Mouse (Mus musculus): ENCODE data around the gene Tmem223. TPM values are rescaled to one million over a fixed set of nuclear protein-coding genes. Genes with fewer than 3 reads are reported as not detected.
A peak's percentile ranks its signal among the peaks of the same experiment; 100 is the strongest.

Tmem223 gene
- polyA plus RNA-seq, 1 experiment: 28.3 TPM

DNA sequence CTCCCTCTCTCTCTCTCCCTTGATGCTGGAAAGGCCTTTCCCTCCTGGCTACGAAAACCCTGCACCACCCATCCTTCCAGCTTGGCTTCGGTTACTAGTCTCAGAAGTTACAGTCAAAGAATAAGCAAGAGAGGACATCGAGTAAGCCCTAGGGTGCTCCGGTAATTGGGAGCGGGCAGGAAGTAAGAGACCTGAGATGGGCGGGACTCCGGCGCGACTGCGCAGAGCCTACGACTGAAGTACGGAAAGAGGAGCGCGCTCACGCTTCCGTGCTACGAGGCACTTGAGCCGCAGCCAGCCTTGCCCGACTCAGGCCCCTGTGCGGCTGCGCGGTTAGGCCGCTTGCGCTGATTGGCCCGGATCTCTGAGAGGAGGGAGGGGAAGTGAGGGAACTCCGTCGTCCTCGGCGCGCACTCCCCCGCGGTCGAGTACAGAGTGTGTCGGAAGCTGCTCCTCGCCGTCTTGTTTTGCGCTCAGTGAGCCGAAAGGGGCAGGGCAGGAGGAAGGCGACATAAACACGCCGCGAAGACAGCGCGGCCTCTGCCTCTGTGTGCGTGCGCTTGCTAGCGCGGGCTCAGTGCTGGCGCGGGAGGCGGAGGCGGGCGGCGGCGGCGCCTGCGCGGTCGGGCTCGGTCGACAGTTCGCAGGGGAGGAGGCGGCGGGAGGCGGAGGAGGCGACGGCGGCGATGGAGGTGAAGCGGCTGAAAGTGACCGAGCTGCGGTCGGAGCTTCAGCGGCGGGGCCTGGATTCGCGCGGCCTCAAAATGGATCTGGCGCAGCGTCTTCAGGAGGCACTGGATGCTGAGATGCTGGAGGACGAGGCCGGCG, 49.0 kb downstream of the Tmem223 start, which contains the start of gene Hnrnpul2:
TSS of gene Hnrnpul2 (plus strand) at position 415 of the 828 bp plus-strand sequence.
- TF ChIP-seq CTCF (IDR thresholded peaks at IDR 0.05; ENCODE audit: low read depth, low read length): no peak
- TF ChIP-seq POLR2A (IDR thresholded peaks at IDR 0.05; ENCODE audit: borderline replicate concordance, low read depth, low read length): no peak
- Histone ChIP-seq H3K4me3 (ENCODE audit: insufficient read depth, low read length) (peak within 1 kb of the TSS; percentile 83), H3K27ac (ENCODE audit: insufficient read depth, low read depth, low read length) (peak within 1 kb of the TSS; percentile 96)

DNA sequence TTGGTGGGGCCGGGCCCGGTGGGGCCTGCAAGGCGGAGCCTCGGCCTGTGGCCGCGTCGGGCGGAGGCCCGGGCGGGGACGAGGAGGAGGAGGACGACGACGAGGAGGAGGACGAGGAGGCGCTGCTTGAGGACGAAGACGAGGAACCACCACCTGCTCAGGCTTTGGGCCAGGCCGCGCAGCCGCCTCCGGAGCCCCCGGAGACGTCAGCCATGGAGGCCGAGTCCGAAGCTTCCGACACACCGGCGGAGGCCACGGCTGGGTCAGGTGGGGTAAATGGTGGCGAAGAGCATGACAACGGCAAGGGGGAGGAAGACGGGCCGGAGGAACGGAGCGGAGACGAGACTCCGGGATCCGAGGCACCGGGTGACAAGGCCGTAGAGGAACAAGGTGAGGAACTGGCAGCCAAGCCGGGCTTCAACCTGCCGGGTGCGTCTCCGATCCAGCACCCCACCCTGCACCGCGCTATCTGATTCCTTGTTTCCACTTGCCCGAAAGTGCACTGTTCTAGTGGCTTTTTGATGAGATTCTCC, 49.7 kb downstream of the Tmem223 start:
- TF ChIP-seq CTCF (IDR thresholded peaks at IDR 0.05; ENCODE audit: low read depth, low read length) (no peak), POLR2A (IDR thresholded peaks at IDR 0.05; ENCODE audit: borderline replicate concordance, low read depth, low read length) (no peak)
- Histone ChIP-seq H3K27ac (ENCODE audit: insufficient read depth, low read depth, low read length) (peak overlapping the region; percentile 96), H3K4me1 (ENCODE audit: control insufficient read depth, insufficient read depth, low read length) (peaks cover 21% of the 10 kb centered on the region), H3K4me3 (ENCODE audit: insufficient read depth, low read length) (peak overlapping the region; percentile 83)

More for the DNA sequence above, 49.0 kb downstream of the Tmem223 start, which contains the start of gene Hnrnpul2:
- peaks cover 18% of the 10 kb centered on the region for H3K4me1 ChIP-seq (ENCODE audit: control insufficient read depth, insufficient read depth, low read length)

DNA sequence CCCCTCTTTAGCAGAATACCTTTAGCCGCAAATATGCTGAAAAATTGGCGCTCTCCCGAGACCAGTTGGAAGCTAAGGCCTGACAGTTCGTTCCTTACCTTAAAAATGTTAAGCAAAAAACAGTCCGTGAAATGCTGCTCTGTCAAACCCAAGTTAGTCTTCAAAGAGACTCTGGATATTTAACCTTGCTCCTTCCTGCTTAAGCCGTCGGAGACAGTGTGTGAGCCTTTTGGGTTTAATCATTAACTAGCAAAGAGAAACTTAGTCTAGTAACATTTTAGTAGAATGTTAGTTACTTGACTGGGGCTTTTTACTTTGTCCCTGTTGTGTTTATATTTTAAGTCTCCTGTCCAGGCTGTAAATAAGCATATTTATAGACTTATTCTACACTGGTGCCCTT, 50.4 kb downstream of the Tmem223 start:
- Histone ChIP-seq H3K4me3 (ENCODE audit: insufficient read depth, low read length) (peak overlapping the region; percentile 83), H3K4me1 (ENCODE audit: control insufficient read depth, insufficient read depth, low read length) (peaks cover 19% of the 10 kb centered on the region), H3K27ac (ENCODE audit: insufficient read depth, low read depth, low read length) (peak overlapping the region; percentile 96; the same call in 1 of the 2 replicates)
- no peak for TF ChIP-seq CTCF (IDR thresholded peaks at IDR 0.05; ENCODE audit: low read depth, low read length)
- TF ChIP-seq POLR2A (IDR thresholded peaks at IDR 0.05; ENCODE audit: borderline replicate concordance, low read depth, low read length): no peak

Other genes with a start within 250 kb of the Tmem223 start
- gene Slc22a8, start 179.7 kb upstream of the Tmem223 start, polyA plus RNA-seq (2012; ENCODE audit: insufficient read depth, insufficient read length, missing spikeins): not detected in 2 replicates
- not detected in 2 replicates for gene Slc22a6, start 153.0 kb upstream of the Tmem223 start, polyA plus RNA-seq (2012; ENCODE audit: insufficient read depth, insufficient read length, missing spikeins)
- gene Chrm1, start 107.2 kb upstream of the Tmem223 start, polyA plus RNA-seq (2012; ENCODE audit: insufficient read depth, insufficient read length, missing spikeins): not detected in 2 replicates
- gene Slc3a2, start 47.6 kb upstream of the Tmem223 start, polyA plus RNA-seq (2012; ENCODE audit: insufficient read depth, insufficient read length, missing spikeins): 160 and 172 TPM in 2 replicates
- gene Wdr74, start 35.2 kb upstream of the Tmem223 start, polyA plus RNA-seq (2012; ENCODE audit: insufficient read depth, insufficient read length, missing spikeins): 22.2 and 25.8 TPM in 2 replicates
- gene 1700092M07Rik, start 30.3 kb upstream of the Tmem223 start, polyA plus RNA-seq (2012; ENCODE audit: insufficient read depth, insufficient read length, missing spikeins): not detected in 2 replicates
- 84.2 and 100 TPM in 2 replicates for gene Stx5a, start 29.6 kb upstream of the Tmem223 start, polyA plus RNA-seq (2012; ENCODE audit: insufficient read depth, insufficient read length, missing spikeins)
- 142 and 162 TPM in 2 replicates for gene Nxf1, start 13.9 kb upstream of the Tmem223 start, polyA plus RNA-seq (2012; ENCODE audit: insufficient read depth, insufficient read length, missing spikeins)
- gene Tmem179b, start 3.5 kb downstream of the Tmem223 start, polyA plus RNA-seq (2012; ENCODE audit: insufficient read depth, insufficient read length, missing spikeins): 147 and 148 TPM in 2 replicates
- gene Taf6l, start 15.4 kb downstream of the Tmem223 start, polyA plus RNA-seq (2012; ENCODE audit: insufficient read depth, insufficient read length, missing spikeins): 14.8 and 18.1 TPM in 2 replicates
- 62.4 and 62.5 TPM in 2 replicates for gene Polr2g, start 27.6 kb downstream of the Tmem223 start, polyA plus RNA-seq (2012; ENCODE audit: insufficient read depth, insufficient read length, missing spikeins)
- gene Zbtb3, start 31.6 kb downstream of the Tmem223 start, polyA plus RNA-seq (2012; ENCODE audit: insufficient read depth, insufficient read length, missing spikeins): 2.0 and 2.4 TPM in 2 replicates
- 37.6 and 38.7 TPM in 2 replicates for gene Ttc9c, start 48.3 kb downstream of the Tmem223 start, polyA plus RNA-seq (2012; ENCODE audit: insufficient read depth, insufficient read length, missing spikeins)
- 94.2 and 102 TPM in 2 replicates for gene Hnrnpul2, start 49.0 kb downstream of the Tmem223 start, polyA plus RNA-seq (2012; ENCODE audit: insufficient read depth, insufficient read length, missing spikeins)
- 45.4 and 59.2 TPM in 2 replicates for gene AC129217.1, start 58.8 kb downstream of the Tmem223 start, polyA plus RNA-seq (2012; ENCODE audit: insufficient read depth, insufficient read length, missing spikeins)
- gene Bscl2, start 66.5 kb downstream of the Tmem223 start, polyA plus RNA-seq (2012; ENCODE audit: insufficient read depth, insufficient read length, missing spikeins): 77.4 and 81.8 TPM in 2 replicates
- gene Gng3, start 68.2 kb downstream of the Tmem223 start, polyA plus RNA-seq (2012; ENCODE audit: insufficient read depth, insufficient read length, missing spikeins): not detected in 2 replicates
- not detected in 2 replicates for gene Lrrn4cl, start 79.8 kb downstream of the Tmem223 start, polyA plus RNA-seq (2012; ENCODE audit: insufficient read depth, insufficient read length, missing spikeins)
- 193 and 215 TPM in 2 replicates for gene Ubxn1, start 100.5 kb downstream of the Tmem223 start, polyA plus RNA-seq (2012; ENCODE audit: insufficient read depth, insufficient read length, missing spikeins)
- gene Uqcc3, start 109.9 kb downstream of the Tmem223 start, polyA plus RNA-seq (2012; ENCODE audit: insufficient read depth, insufficient read length, missing spikeins): 37.2 and 40.9 TPM in 2 replicates
- 12.6 and 13.7 TPM in 2 replicates for gene Lbhd1, start 112.7 kb downstream of the Tmem223 start, polyA plus RNA-seq (2012; ENCODE audit: insufficient read depth, insufficient read length, missing spikeins)
- not detected in 2 replicates for gene Gm49403, start 112.9 kb downstream of the Tmem223 start, polyA plus RNA-seq (2012; ENCODE audit: insufficient read depth, insufficient read length, missing spikeins)
- 40.1 and 43.1 TPM in 2 replicates for gene 1810009A15Rik, start 117.9 kb downstream of the Tmem223 start, polyA plus RNA-seq (2012; ENCODE audit: insufficient read depth, insufficient read length, missing spikeins)
- gene Gm49416, start 117.9 kb downstream of the Tmem223 start, polyA plus RNA-seq (2012; ENCODE audit: insufficient read depth, insufficient read length, missing spikeins): 4.9 TPM in 1 of 2 replicates, not detected in the other
- gene Ints5, start 122.0 kb downstream of the Tmem223 start, polyA plus RNA-seq (2012; ENCODE audit: insufficient read depth, insufficient read length, missing spikeins): 11.5 and 11.8 TPM in 2 replicates
- gene Ganab, start 127.1 kb downstream of the Tmem223 start, polyA plus RNA-seq (2012; ENCODE audit: insufficient read depth, insufficient read length, missing spikeins): 82.5 and 91.3 TPM in 2 replicates
- gene B3gat3, start 149.4 kb downstream of the Tmem223 start, polyA plus RNA-seq (2012; ENCODE audit: insufficient read depth, insufficient read length, missing spikeins): 35.5 and 40.8 TPM in 2 replicates
- gene Rom1, start 158.4 kb downstream of the Tmem223 start, polyA plus RNA-seq (2012; ENCODE audit: insufficient read depth, insufficient read length, missing spikeins): 2.5 and 3.6 TPM in 2 replicates
- 33.1 and 33.7 TPM in 2 replicates for gene Eml3, start 158.6 kb downstream of the Tmem223 start, polyA plus RNA-seq (2012; ENCODE audit: insufficient read depth, insufficient read length, missing spikeins)
- 78.6 and 81.2 TPM in 2 replicates for gene Mta2, start 170.9 kb downstream of the Tmem223 start, polyA plus RNA-seq (2012; ENCODE audit: insufficient read depth, insufficient read length, missing spikeins)
- 12.5 and 14.6 TPM in 2 replicates for gene Tut1, start 182.9 kb downstream of the Tmem223 start, polyA plus RNA-seq (2012; ENCODE audit: insufficient read depth, insufficient read length, missing spikeins)
- gene Eef1g, start 196.0 kb downstream of the Tmem223 start, polyA plus RNA-seq (2012; ENCODE audit: insufficient read depth, insufficient read length, missing spikeins): 220 and 226 TPM in 2 replicates
- 440 and 513 TPM in 2 replicates for gene Ahnak, start 218.3 kb downstream of the Tmem223 start, polyA plus RNA-seq (2012; ENCODE audit: insufficient read depth, insufficient read length, missing spikeins)